Mouse (Mus musculus) limb, embryonic 14.5 days (tissue): ENCODE measurements around the gene Brix1. TPM values are rescaled to one million over a fixed set of nuclear protein-coding genes. Genes with fewer than 3 reads are reported as not detected.

Source experiments
- ATAC-seq: fragments of 200-750 bp; cut with Nextera tagmentation; 2 replicates; pipeline ENCODE4 v1.8.0; 2017; ENCODE audit warnings: low read depth, moderate number of reproducible peaks, moderate TSS enrichment; ENCODE audit not compliant: low FRiP score
- DNase-seq: peaks from one replicate; pipeline ENCODE4 v3.0.0-alpha.2; 2015; ENCODE audit warnings: low spot score
- H3K27ac ChIP-seq: fragments of 300-500 bp; sonication (generic); replicated peaks from 2 replicates; pipeline ENCODE4 v1.5.1; 2014; ENCODE audit warnings: low read depth, mild to moderate bottlenecking, low read length, moderate library complexity, mixed read lengths
- H3K27me3 ChIP-seq: fragments of 300-500 bp; sonication (generic); 2 replicates; pipeline ENCODE4 v1.6.1; 2014; ENCODE audit warnings: low read length, mixed read lengths; ENCODE audit not compliant: control insufficient read depth, insufficient read depth
- H3K36me3 ChIP-seq: fragments of 300-500 bp; sonication (generic); 2 replicates; pipeline ENCODE4 v1.6.1; 2014; ENCODE audit warnings: mild to moderate bottlenecking, low read length, moderate library complexity, mixed read lengths; ENCODE audit not compliant: control insufficient read depth, insufficient read depth
- H3K4me1 ChIP-seq: fragments of 300-500 bp; sonication (generic); 2 replicates; pipeline ENCODE4 v1.6.1; 2014; ENCODE audit warnings: antibody characterized with exemption, low read length, mixed read lengths; ENCODE audit not compliant: control insufficient read depth, insufficient read depth
- H3K4me2 ChIP-seq: fragments of 300-500 bp; sonication (generic); replicated peaks from 2 replicates; pipeline ENCODE4 v1.6.1; 2014; ENCODE audit warnings: low read depth, mild to moderate bottlenecking, low read length, moderate library complexity; ENCODE audit not compliant: severe bottlenecking
- H3K4me3 ChIP-seq: fragments of 300-500 bp; sonication (generic); replicated peaks from 2 replicates; pipeline ENCODE4 v1.5.1; 2014; ENCODE audit warnings: low read length
- H3K9ac ChIP-seq: fragments of 300-500 bp; sonication (generic); 2 replicates; pipeline ENCODE4 v1.6.1; 2014; ENCODE audit warnings: mild to moderate bottlenecking, low read depth, low read length, moderate library complexity; ENCODE audit not compliant: severe bottlenecking
- H3K9me3 ChIP-seq: fragments of 300-500 bp; sonication (generic); 2 replicates; pipeline ENCODE4 v1.6.1; 2016; ENCODE audit warnings: low read length; ENCODE audit not compliant: control insufficient read depth
- POLR2A ChIP-seq: fragments of 200-500 bp; IDR thresholded peaks from 2 replicates; pipeline ENCODE4 v1.8.0; 2012; ENCODE audit warnings: inconsistent platforms, mild to moderate bottlenecking, moderate library complexity, borderline replicate concordance; ENCODE audit not compliant: insufficient read depth, insufficient read length; ENCODE audit errors: extremely low read depth
- WGBS: fragments of 180-500 bp; shearing (Covaris S2); extraction: QIAGEN DNeasy Blood & Tissue Kit; methylation state at CpG from one replicate; pipeline ENCODE4 v1.1.7; 2014; 5-methylcytosine and 5-hydroxymethylcytosine counted together
- polyA plus RNA-seq, 2 experiments: library from polyadenylated mRNA; depleted of rRNA in 1 of 2; stranded (reverse) in 1 of 2; unstranded in 1 of 2; fragments of >200 nt; fragmentation: Nextera tagmentation in 1 of 2; extraction: Ambion mirVana in 1 of 2; gene quantifications; 2 replicates each; pipeline versions ENCODE4 v1.2.1 to v1.2.3; 2012 to 2014

Gene Brix1
- polyA plus RNA-seq, 2 experiments, result 30.4 to 106 TPM

DNA sequence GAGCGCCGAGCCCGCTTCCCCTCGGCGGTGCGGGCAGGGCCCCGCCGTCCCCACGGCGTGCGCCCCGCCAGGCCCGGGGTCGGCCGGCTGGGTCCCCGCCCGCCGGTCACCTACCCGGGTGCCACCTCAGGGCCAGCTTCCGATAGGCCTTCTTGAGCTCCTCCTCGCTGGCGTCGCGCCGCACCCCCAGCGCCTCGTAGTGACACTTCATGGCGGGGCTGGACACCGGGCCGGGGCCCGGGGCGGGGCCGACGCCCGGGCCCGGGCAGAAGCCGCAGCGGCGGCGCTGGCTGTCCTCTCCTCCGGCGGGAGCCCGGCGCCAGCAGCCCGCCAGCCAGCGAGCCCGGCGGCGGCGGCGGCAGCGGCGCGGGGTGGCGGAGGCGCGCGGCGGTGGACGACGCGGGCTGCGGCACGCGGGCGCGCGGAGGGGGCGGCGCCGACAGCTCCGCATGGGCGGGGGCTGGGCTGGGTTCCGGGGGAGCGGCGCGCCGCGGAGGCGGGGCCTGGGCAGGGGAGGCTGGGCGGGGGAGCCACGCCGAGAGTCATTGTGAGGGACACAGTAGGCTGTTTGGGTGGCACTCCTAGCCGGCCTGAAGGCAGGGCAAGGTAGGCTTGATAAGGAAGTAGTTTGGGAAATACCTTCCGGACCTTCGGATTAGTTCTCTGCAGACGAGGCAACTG lies 15.5 kb downstream of the Brix1 start, which contains the start of gene Dnajc21:
Gene Dnajc21, minus strand, starts transcription at position 366 of the 681 bp plus-strand sequence.
- peaks cover 6% of the 10 kb centered on the region for H3K36me3 ChIP-seq
- peaks cover 5% of the 10 kb centered on the region for H3K4me1 ChIP-seq
- H3K9ac ChIP-seq, result peak within 1 kb of the TSS; percentile 84
- H3K4me2 ChIP-seq, result peak within 1 kb of the TSS; percentile 81
- peak; percentile 80; the same call in 1 of the 2 replicates for TF ChIP-seq POLR2A
- peak within 1 kb of the TSS; percentile 86 for H3K4me3 ChIP-seq
- WGBS, result under 1% methylated on average over 40 of the region's 87 CpGs
- H3K27ac ChIP-seq, result peak within 1 kb of the TSS; percentile 68
- ATAC-seq (peak; percentile 94), DNase-seq (peak; percentile 74)
- no peaks in the 10 kb centered on the region for H3K9me3 ChIP-seq
- H3K27me3 ChIP-seq, result no peaks in the 10 kb centered on the region

DNA sequence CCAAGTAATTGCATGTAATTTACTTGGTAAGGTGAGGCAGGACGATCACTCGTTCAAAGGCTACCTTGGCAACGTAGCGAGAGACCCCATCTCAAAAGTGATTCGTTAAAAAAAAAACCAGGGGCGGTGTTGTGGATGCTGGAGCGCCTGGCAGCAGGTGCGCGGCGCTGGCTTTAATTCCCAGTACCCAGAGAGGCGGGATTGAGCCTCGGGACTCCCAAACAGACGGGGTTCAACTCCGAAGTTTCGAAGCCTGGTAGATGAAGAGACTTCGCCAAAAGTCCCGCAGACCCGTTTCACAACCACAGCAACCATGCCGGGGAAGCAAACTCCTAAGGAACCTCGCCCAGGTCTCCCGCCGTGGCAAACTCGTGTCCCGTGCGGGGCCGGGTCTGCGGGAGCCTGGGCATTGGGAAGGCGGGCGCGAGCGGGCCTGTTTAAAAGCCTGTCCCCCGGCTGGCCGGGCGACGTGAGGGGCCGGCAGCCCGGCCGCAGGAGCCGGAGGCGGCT lies 16.1 kb downstream of the Brix1 start:
- peak overlapping the region; percentile 86 for H3K4me3 ChIP-seq
- no peak for TF ChIP-seq POLR2A
- H3K9me3 ChIP-seq, result no peaks in the 10 kb centered on the region
- H3K27me3 ChIP-seq, result no peaks in the 10 kb centered on the region
- no peak for DNase-seq
- peaks cover 3% of the 10 kb centered on the region; the same call in 1 of the 2 replicates for H3K36me3 ChIP-seq
- ATAC-seq, result no peak
- peaks cover 5% of the 10 kb centered on the region for H3K4me1 ChIP-seq
- peak overlapping the region; percentile 84 for H3K9ac ChIP-seq
- H3K4me2 ChIP-seq, result peak overlapping the region; percentile 81
- WGBS, result under 1% methylated on average over 34 of the region's 40 CpGs
- peak overlapping the region; percentile 68 for H3K27ac ChIP-seq

DNA sequence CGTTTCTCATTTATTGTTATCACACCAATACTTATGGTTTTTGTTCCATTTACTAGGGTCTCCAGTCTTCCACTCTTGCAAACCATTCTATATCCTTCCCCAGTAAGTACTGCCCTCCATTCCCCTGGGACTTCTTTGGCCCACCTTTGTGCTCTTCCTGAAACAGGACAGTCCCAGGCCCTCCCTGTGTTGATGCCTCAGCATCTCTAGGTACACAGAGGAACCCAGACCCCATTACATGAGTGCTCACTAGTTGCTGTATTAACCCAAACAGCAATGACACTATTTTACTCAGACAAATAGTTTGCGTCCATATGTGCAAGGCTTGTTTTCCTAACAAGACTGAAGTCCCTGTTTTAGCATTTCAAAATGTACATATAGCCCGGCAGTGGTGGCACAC lies 17.0 kb downstream of the Brix1 start:
- no peak overlapping the region for H3K4me2 ChIP-seq
- ATAC-seq, result no peak
- no peaks in the 10 kb centered on the region for H3K9me3 ChIP-seq
- no peaks in the 10 kb centered on the region for H3K36me3 ChIP-seq
- no peaks in the 10 kb centered on the region for H3K27me3 ChIP-seq
- 83% methylated on average over 3 of the region's 3 CpGs for WGBS
- TF ChIP-seq POLR2A, result no peak
- no peak overlapping the region; the same call in 1 of the 2 replicates for H3K4me3 ChIP-seq
- no peak for DNase-seq
- no peak overlapping the region for H3K27ac ChIP-seq
- H3K4me1 ChIP-seq, result peaks cover 5% of the 10 kb centered on the region
- H3K9ac ChIP-seq, result no peak overlapping the region

DNA sequence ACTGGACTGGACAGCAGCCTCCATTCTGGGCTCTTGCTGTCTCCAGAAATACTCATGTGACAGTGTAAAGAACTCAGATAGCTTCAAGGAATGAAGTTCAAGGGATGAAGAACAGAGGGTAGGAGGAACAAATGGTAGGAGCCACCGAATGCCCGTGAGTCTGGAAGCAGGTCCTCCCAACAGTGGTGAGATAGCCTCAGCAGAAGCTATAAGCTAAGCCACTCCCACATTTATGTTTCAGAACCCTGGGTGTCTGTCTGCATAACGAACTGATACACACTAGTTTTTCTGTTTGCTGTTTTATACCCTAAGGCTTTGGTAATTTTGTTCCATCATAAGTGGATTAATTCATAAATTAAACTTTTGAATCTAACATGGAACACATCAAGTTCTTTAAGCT lies 21.1 kb downstream of the Brix1 start:
- 90% methylated on average over 3 of the region's 3 CpGs for WGBS
- no peaks in the 10 kb centered on the region for H3K9me3 ChIP-seq
- peaks cover 23% of the 10 kb centered on the region for H3K36me3 ChIP-seq
- ATAC-seq (no peak), DNase-seq (no peak)
- no peak overlapping the region for H3K4me3 ChIP-seq
- H3K9ac ChIP-seq, result no peak overlapping the region
- no peak for TF ChIP-seq POLR2A
- no peak overlapping the region for H3K4me2 ChIP-seq
- peaks cover 5% of the 10 kb centered on the region for H3K4me1 ChIP-seq
- H3K27ac ChIP-seq, result no peak overlapping the region
- no peaks in the 10 kb centered on the region for H3K27me3 ChIP-seq

DNA sequence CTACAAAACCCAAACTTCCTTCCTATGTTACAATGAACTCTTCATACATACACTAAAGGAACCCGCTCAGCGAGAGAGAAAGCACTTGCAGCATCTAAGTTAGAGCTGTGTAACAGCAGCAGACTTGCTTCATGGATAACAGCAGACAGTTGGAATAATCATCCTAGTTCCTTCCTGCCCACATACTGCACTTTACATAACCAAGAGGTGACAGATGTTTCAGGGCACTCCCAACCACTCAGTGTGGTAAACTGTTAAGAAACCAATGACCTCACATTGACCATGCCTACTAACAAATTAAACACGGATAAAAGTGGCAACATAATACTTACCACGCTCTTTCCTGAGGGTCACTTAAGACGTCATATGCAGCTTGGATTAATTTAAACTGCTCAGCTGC lies 22.2 kb downstream of the Brix1 start:
- Histone ChIP-seq H3K36me3 (peaks cover 31% of the 10 kb centered on the region), H3K9me3 (no peaks in the 10 kb centered on the region), H3K4me3 (no peak overlapping the region), H3K9ac (no peak overlapping the region), H3K4me1 (peaks cover under 1% of the 10 kb centered on the region; the same call in 1 of the 2 replicates), H3K27ac (no peak overlapping the region), H3K4me2 (no peak overlapping the region), H3K27me3 (no peaks in the 10 kb centered on the region)
- no peak for TF ChIP-seq POLR2A
- no peak for ATAC-seq
- WGBS, result 80% methylated on average over 5 of the region's 5 CpGs
- no peak for DNase-seq

DNA sequence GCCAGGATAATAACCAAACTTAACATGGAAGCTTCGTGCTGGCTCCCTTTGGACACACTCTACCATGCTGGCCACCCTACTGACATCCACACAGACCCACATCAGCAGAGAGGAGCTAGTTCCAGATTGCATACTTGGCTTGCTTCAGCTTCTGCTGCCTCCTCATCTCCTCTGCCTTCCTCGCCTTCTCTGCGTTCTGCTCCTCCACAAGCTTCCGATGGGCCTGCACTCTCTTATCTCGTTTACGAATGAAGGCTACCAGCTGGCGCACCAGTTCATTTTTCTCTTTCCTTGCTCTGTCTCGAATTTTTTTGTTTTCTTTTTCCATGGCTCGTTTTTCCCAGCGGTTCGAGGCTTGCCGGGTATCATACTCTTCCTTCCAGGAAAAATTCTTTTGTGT lies 24.8 kb downstream of the Brix1 start:
- ATAC-seq, result no peak
- no peak for DNase-seq
- TF ChIP-seq POLR2A, result no peak
- Histone ChIP-seq H3K4me1 (no peaks in the 10 kb centered on the region), H3K4me3 (no peak overlapping the region), H3K27ac (no peak overlapping the region), H3K36me3 (peaks cover 46% of the 10 kb centered on the region), H3K9ac (no peak overlapping the region), H3K9me3 (no peaks in the 10 kb centered on the region), H3K4me2 (no peak overlapping the region), H3K27me3 (no peaks in the 10 kb centered on the region)
- 93% methylated on average over 12 of the region's 12 CpGs for WGBS
